Mouse (Mus musculus): ENCODE measurements around the gene Cbx6.

Gene Cbx6

GRCm38 (mm10) chr15:79805246-79805645 lies 29.2 kb downstream of the Cbx6 start:
- in situ Hi-C loops (cut with MboI, MseI) = no loop called here

- in situ Hi-C loops (cut with MboI, MseI) = no loop called here
Observed at GRCm38 (mm10) chr15:79804352-79805071, 30.0 kb downstream of the Cbx6 start, which contains the start of gene Nptxr. Nptxr (minus strand) TSS chr15:79804766.

- in situ Hi-C loops (cut with MboI, MseI) = no loop called here
Observed at GRCm38 (mm10) chr15:79803533-79804351, 30.7 kb downstream of the Cbx6 start.

- in situ Hi-C loops (cut with MboI, MseI) = no loop called here
Observed at GRCm38 (mm10) chr15:79802304-79802703, 32.2 kb downstream of the Cbx6 start.

- in situ Hi-C loops (cut with MboI, MseI) = no loop called here
Observed at GRCm38 (mm10) chr15:79801646-79802045, 32.8 kb downstream of the Cbx6 start.

GRCm38 (mm10) chr15:79800701-79801100 lies 33.8 kb downstream of the Cbx6 start:
- in situ Hi-C loops (cut with MboI, MseI) = no loop called here

GRCm38 (mm10) chr15:79798591-79798990 lies 35.9 kb downstream of the Cbx6 start:
- in situ Hi-C loops (cut with MboI, MseI) = no loop called here

- in situ Hi-C loops (cut with MboI, MseI) = no loop called here
Observed at GRCm38 (mm10) chr15:79797680-79798079, 36.8 kb downstream of the Cbx6 start.

- in situ Hi-C loops (cut with MboI, MseI) = no loop called here
Observed at GRCm38 (mm10) chr15:79797096-79797495, 37.4 kb downstream of the Cbx6 start.

- in situ Hi-C loops (cut with MboI, MseI) = no loop called here
Observed at GRCm38 (mm10) chr15:79796256-79796655, 38.2 kb downstream of the Cbx6 start.

GRCm38 (mm10) chr15:79794173-79794572 lies 40.3 kb downstream of the Cbx6 start:
- in situ Hi-C loops (cut with MboI, MseI) = loop anchor here (5.0 kb wide), 1 partner anchor 63 kb away; no protein-coding TSS in a partner anchor

- in situ Hi-C loops (cut with MboI, MseI) = loop anchor here (5.0 kb wide), 1 partner anchor 64 kb away; no protein-coding TSS in a partner anchor
Observed at GRCm38 (mm10) chr15:79793076-79793475, 41.4 kb downstream of the Cbx6 start.

- in situ Hi-C loops (cut with MboI, MseI) = loop anchor here (5.0 kb wide), 1 partner anchor 65 kb away; no protein-coding TSS in a partner anchor
Observed at GRCm38 (mm10) chr15:79792455-79792854, 42.0 kb downstream of the Cbx6 start.

GRCm38 (mm10) chr15:79791502-79791901 lies 43.0 kb downstream of the Cbx6 start:
- in situ Hi-C loops (cut with MboI, MseI) = loop anchor here (5.0 kb wide), 1 partner anchor 66 kb away; no protein-coding TSS in a partner anchor

GRCm38 (mm10) chr15:79790905-79791304 lies 43.6 kb downstream of the Cbx6 start:
- in situ Hi-C loops (cut with MboI, MseI) = loop anchor here (5.0 kb wide), 1 partner anchor 66 kb away; no protein-coding TSS in a partner anchor

- in situ Hi-C loops (cut with MboI, MseI) = loop anchor here (5.0 kb wide), 1 partner anchor 67 kb away; no protein-coding TSS in a partner anchor
Observed at GRCm38 (mm10) chr15:79790111-79790510, 44.4 kb downstream of the Cbx6 start.

- in situ Hi-C loops (cut with MboI, MseI) = no loop called here
Observed at GRCm38 (mm10) chr15:79787815-79788214, 46.7 kb downstream of the Cbx6 start.

GRCm38 (mm10) chr15:79785056-79785455 lies 49.4 kb downstream of the Cbx6 start:
- in situ Hi-C loops (cut with MboI, MseI) = no loop called here

GRCm38 (mm10) chr15:79777749-79778148 lies 56.7 kb downstream of the Cbx6 start, which contains the start of gene Dnal4:
Dnal4 (minus strand) TSS chr15:79777849.
- in situ Hi-C loops (cut with MboI, MseI) = no loop called here

GRCm38 (mm10) chr15:79775662-79776061 lies 58.8 kb downstream of the Cbx6 start:
- in situ Hi-C loops (cut with MboI, MseI) = no loop called here

GRCm38 (mm10) chr15:79774117-79775027 lies 60.1 kb downstream of the Cbx6 start:
- in situ Hi-C loops (cut with MboI, MseI) = no loop called here

Data from regulatory T cell (primary cell).